Mouse (Mus musculus): ENCODE measurements around the gene Rai1. TPM values are rescaled to one million over a fixed set of nuclear protein-coding genes. Genes with fewer than 3 reads are reported as not detected.

Rai1 gene
- total RNA-seq, 1 experiment: 15.5 TPM

DNA sequence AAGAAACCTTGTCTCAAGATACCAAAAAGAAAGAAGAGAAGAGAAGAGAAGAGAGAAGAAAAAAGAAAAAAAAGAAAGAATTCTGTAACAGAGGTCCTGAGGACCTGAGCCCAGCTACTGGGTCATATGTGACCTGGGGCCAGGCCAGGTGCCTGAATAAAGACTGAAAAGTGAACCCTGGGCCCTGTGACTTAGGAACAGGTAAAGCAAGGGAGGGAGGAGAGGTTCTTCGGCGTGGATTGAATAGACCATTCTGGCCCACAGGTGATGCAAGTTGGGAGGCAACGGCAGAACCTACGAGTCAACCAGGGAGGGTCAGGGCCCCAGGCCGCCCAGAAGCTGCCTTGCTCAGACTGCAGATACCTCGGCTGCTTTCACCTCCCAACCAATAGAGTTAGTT, 116.6 kb downstream of the Rai1 start:
- no peaks in the 10 kb centered on the region for H3K9me3 ChIP-seq (ENCODE audit: control insufficient read depth, insufficient read depth, low read depth, low read length)
- TF ChIP-seq ZC3H11A (IDR thresholded peaks at IDR 0.05; ENCODE audit: borderline replicate concordance, low read depth, low read length): no peak
- TF ChIP-seq CHD2 (IDR thresholded peaks at IDR 0.05; ENCODE audit: low read depth, low read length): no peak
- no peak for TF ChIP-seq ZNF384 (IDR thresholded peaks at IDR 0.05; ENCODE audit: low read depth, low read length)
- TF ChIP-seq MAFK (IDR thresholded peaks at IDR 0.05; ENCODE audit: insufficient read depth, low read depth, low read length): no peak
- no peak for TF ChIP-seq HCFC1 (IDR thresholded peaks at IDR 0.05; ENCODE audit: borderline replicate concordance, insufficient read depth, low read length)
- H3K4me3 ChIP-seq (ENCODE audit: insufficient read depth in 1 of 2, low read depth in 1 of 2, low read length in 2 of 2, poor library complexity in 1 of 2, severe bottlenecking in 1 of 2): peak overlapping the region in 1 of 2 experiments; percentile 68; a peak in 2 of 4 replicates
- peak overlapping the region; percentile 33; the same call in 1 of the 2 replicates for H3K9ac ChIP-seq (ENCODE audit: insufficient read depth, low read depth, low read length, poor library complexity, severe bottlenecking)
- DNase-seq (ENCODE audit: low read depth, low spot score): no peak
- H3K27ac ChIP-seq (ENCODE audit: insufficient read depth, low read depth, low read length, poor library complexity, severe bottlenecking): no peak overlapping the region
- in situ Hi-C loops (cut with MboI; ENCODE audit: low sequenced_read_pairs in 2 of 2, unreplicated experiment in 2 of 2): no loop called here
- peaks cover 10% of the 10 kb centered on the region; the same call in 1 of the 2 replicates for H3K36me3 ChIP-seq (ENCODE audit: control insufficient read depth, insufficient read depth, low read length, poor library complexity, severe bottlenecking)
- peaks cover 3 to 15% of the 10 kb centered on the region in 2 experiments; a peak in 3 of 4 replicates for H3K4me1 ChIP-seq (ENCODE audit: control insufficient read depth in 2 of 2, insufficient read depth in 2 of 2, low read length in 2 of 2, poor library complexity in 1 of 2)

DNA sequence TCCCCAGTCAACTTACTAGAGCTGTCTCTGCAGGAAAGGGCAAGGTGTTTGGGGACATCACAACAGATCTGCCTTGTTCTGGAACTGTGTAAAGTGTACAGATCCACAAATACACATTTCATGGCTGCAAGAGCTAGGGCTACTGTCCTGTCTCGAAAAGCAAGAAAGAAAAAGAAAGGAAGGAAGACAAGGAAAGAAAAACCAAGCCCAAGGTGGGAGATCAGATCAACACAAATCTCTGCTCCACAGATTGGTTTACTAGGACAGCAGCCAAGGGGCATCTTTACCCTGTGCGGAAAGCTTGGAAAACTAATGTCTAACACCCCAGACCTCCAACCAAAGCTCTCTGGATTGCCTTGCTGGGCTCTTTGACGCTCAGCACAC, 117.3 kb downstream of the Rai1 start:
- peak overlapping the region; percentile 73 for H3K9ac ChIP-seq (ENCODE audit: insufficient read depth, low read depth, low read length, poor library complexity, severe bottlenecking)
- DNase-seq (ENCODE audit: low read depth, low spot score): no peak
- in situ Hi-C loops (cut with MboI; ENCODE audit: low sequenced_read_pairs in 2 of 2, unreplicated experiment in 2 of 2): no loop called here
- no peak for TF ChIP-seq HCFC1 (IDR thresholded peaks at IDR 0.05; ENCODE audit: borderline replicate concordance, insufficient read depth, low read length)
- no peak for TF ChIP-seq ZNF384 (IDR thresholded peaks at IDR 0.05; ENCODE audit: low read depth, low read length)
- no peak for TF ChIP-seq ZC3H11A (IDR thresholded peaks at IDR 0.05; ENCODE audit: borderline replicate concordance, low read depth, low read length)
- TF ChIP-seq MAFK (IDR thresholded peaks at IDR 0.05; ENCODE audit: insufficient read depth, low read depth, low read length): no peak
- no peak for TF ChIP-seq CHD2 (IDR thresholded peaks at IDR 0.05; ENCODE audit: low read depth, low read length)
- H3K36me3 ChIP-seq (ENCODE audit: control insufficient read depth, insufficient read depth, low read length, poor library complexity, severe bottlenecking): peaks cover 10% of the 10 kb centered on the region; the same call in 1 of the 2 replicates
- H3K4me1 ChIP-seq (ENCODE audit: control insufficient read depth in 2 of 2, insufficient read depth in 2 of 2, low read length in 2 of 2, poor library complexity in 1 of 2): peaks cover 3 to 15% of the 10 kb centered on the region in 2 experiments; a peak in 3 of 4 replicates
- no peaks in the 10 kb centered on the region for H3K9me3 ChIP-seq (ENCODE audit: control insufficient read depth, insufficient read depth, low read depth, low read length)
- peak overlapping the region; percentile 64 to 68 for H3K4me3 ChIP-seq (ENCODE audit: insufficient read depth in 1 of 2, low read depth in 1 of 2, low read length in 2 of 2, poor library complexity in 1 of 2, severe bottlenecking in 1 of 2)
- H3K27ac ChIP-seq (ENCODE audit: insufficient read depth, low read depth, low read length, poor library complexity, severe bottlenecking): peak overlapping the region; percentile 26; the same call in 1 of the 2 replicates

DNA sequence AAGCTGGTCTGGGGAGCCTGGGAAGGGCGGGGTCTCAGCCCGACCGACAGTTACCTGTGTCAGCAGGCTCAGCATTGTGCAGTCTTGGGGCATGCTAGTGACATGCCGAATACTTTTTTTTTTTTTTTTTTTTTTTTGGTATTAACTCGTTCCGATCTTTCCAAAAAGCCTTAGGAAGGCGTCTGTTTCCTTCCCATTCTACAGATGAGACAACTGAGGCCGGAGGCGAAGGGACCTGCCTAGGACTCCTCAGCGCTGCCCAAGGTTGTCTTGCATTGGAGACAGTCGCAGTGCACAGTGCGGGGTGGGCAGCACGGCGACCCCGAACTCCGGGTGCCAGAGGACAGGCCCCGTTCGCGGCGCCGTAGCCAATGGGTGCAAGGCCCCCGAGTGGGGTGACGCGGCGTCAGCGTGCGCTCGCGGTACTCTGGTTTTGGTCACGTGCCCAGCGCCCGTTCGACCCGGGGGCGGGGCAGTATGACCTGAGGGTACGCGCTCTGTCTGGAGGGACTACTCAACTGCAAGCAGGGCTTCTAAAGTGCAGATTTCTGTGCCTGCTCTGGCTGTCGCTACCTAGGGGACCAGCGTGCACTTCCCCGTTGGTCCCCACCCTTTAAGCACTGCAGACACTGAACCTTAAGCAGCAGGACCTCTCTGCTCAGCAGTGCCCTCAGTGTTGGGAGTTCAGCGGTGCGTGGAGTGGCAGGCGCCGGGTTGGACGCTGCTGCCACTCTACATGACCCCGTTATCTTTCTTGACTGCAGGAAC, 117.8 kb downstream of the Rai1 start, which contains the start of gene Srebf1:
TSS of gene Srebf1 (minus strand) at position 113 of the 768 bp plus-strand sequence.
- in situ Hi-C loops (cut with MboI; ENCODE audit: low sequenced_read_pairs in 2 of 2, unreplicated experiment in 2 of 2): no loop called here
- peak within 1 kb of the TSS; percentile 26 for H3K27ac ChIP-seq (ENCODE audit: insufficient read depth, low read depth, low read length, poor library complexity, severe bottlenecking)
- DNase-seq (ENCODE audit: low read depth, low spot score): peak; percentile 87
- TF ChIP-seq ZNF384 (IDR thresholded peaks at IDR 0.05; ENCODE audit: low read depth, low read length) (peak; percentile 90), CHD2 (IDR thresholded peaks at IDR 0.05; ENCODE audit: low read depth, low read length) (peak; percentile 85), MAFK (IDR thresholded peaks at IDR 0.05; ENCODE audit: insufficient read depth, low read depth, low read length) (no peak)
- H3K4me1 ChIP-seq (ENCODE audit: control insufficient read depth in 2 of 2, insufficient read depth in 2 of 2, low read length in 2 of 2, poor library complexity in 1 of 2): peaks cover 3 to 15% of the 10 kb centered on the region in 2 experiments; a peak in 3 of 4 replicates
- H3K9ac ChIP-seq (ENCODE audit: insufficient read depth, low read depth, low read length, poor library complexity, severe bottlenecking): peak within 1 kb of the TSS; percentile 73
- no peaks in the 10 kb centered on the region for H3K9me3 ChIP-seq (ENCODE audit: control insufficient read depth, insufficient read depth, low read depth, low read length)
- H3K36me3 ChIP-seq (ENCODE audit: control insufficient read depth, insufficient read depth, low read length, poor library complexity, severe bottlenecking): peaks cover 10% of the 10 kb centered on the region; the same call in 1 of the 2 replicates
- H3K4me3 ChIP-seq (ENCODE audit: insufficient read depth in 1 of 2, low read depth in 1 of 2, low read length in 2 of 2, poor library complexity in 1 of 2, severe bottlenecking in 1 of 2): peak within 1 kb of the TSS; percentile 64 to 68

DNA sequence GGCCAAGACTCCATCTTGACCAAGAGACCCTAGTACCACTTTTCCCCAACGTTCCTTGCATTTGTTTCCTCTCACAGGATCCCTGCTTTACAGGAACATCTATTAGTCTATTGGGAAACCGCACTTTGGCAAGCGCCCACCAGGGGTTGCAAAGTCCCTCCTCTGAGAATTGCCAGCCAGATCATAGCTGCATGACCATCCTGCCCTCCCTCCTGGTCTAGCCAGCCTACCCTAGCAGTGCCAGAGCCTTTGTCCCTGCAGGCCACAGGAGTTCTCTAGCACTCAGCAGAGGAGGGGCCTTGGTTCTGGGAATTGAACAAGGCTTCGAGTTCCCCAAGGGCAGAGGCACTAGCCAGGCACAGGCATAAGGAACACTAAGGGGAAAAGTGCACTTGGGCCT, 119.9 kb downstream of the Rai1 start:
- Histone ChIP-seq H3K4me3 (ENCODE audit: insufficient read depth in 1 of 2, low read depth in 1 of 2, low read length in 2 of 2, poor library complexity in 1 of 2, severe bottlenecking in 1 of 2) (no peak overlapping the region), H3K9me3 (ENCODE audit: control insufficient read depth, insufficient read depth, low read depth, low read length) (no peaks in the 10 kb centered on the region), H3K36me3 (ENCODE audit: control insufficient read depth, insufficient read depth, low read length, poor library complexity, severe bottlenecking) (no peaks in the 10 kb centered on the region), H3K9ac (ENCODE audit: insufficient read depth, low read depth, low read length, poor library complexity, severe bottlenecking) (no peak overlapping the region), H3K4me1 (ENCODE audit: control insufficient read depth in 2 of 2, insufficient read depth in 2 of 2, low read length in 2 of 2, poor library complexity in 1 of 2) (peaks cover 3 to 11% of the 10 kb centered on the region in 2 experiments; a peak in 3 of 4 replicates), H3K27ac (ENCODE audit: insufficient read depth, low read depth, low read length, poor library complexity, severe bottlenecking) (no peak overlapping the region)
- in situ Hi-C loops (cut with MboI; ENCODE audit: low sequenced_read_pairs in 2 of 2, unreplicated experiment in 2 of 2): no loop called here
- DNase-seq (ENCODE audit: low read depth, low spot score): no peak
- TF ChIP-seq HCFC1 (IDR thresholded peaks at IDR 0.05; ENCODE audit: borderline replicate concordance, insufficient read depth, low read length) (no peak), CHD2 (IDR thresholded peaks at IDR 0.05; ENCODE audit: low read depth, low read length) (no peak), ZNF384 (IDR thresholded peaks at IDR 0.05; ENCODE audit: low read depth, low read length) (no peak), ZC3H11A (IDR thresholded peaks at IDR 0.05; ENCODE audit: borderline replicate concordance, low read depth, low read length) (no peak), MAFK (IDR thresholded peaks at IDR 0.05; ENCODE audit: insufficient read depth, low read depth, low read length) (no peak)

All from ES-E14 (cell line).